Mouse (Mus musculus) embryonic fibroblast, embryonic 13.5 days (primary cell): ENCODE measurements around the gene Tmem165.

Experiments used
- CTCF ChIP-seq: IDR thresholded peaks from 2 replicates; pipeline ENCODE4 v1.5.1; 2011; ENCODE audit warnings: mild to moderate bottlenecking, control low read depth, low read length, moderate library complexity, borderline replicate concordance; ENCODE audit not compliant: insufficient read depth
- POLR2A ChIP-seq: IDR thresholded peaks from 2 replicates; pipeline ENCODE4 v1.6.1; 2011; ENCODE audit warnings: low read depth, mild to moderate bottlenecking, control low read depth, low read length, moderate library complexity

DNA sequence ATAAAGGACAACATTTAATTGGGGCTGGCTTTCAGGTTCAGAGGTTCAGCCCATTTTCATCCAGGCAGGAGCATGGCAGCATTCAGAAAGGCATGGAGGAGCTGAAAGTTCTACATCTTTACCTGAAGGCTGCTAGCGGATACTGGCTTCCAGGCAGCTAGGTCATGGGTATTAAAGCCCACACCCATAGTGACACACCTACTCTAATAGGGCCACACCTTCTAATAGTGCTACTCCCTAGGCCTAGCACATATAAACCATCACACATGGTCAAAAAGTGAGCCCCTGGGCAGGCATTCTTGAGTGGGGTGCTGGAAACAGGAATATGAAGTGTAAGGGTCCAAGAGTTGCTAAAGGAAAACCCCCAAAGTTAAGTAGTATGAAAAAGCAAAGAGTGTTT lies 46.1 kb upstream of the Tmem165 start:
- TF ChIP-seq CTCF (no peak), POLR2A (no peak)
